Mouse (Mus musculus) layer of hippocampus, adult 8-10 months (tissue): ENCODE measurements at regions not wholly inside any gene's neighbourhood (a gene's known extent, or its start where the extent isn't known, plus 50 kb on each side); places are given as distances from the start of the nearest gene placed in this dataset.

Experiments
- DNase-seq, 2 experiments: peaks; one replicate each; pipeline ENCODE4 v3.0.0; 2022; ENCODE audit warnings: low spot score in 2 of 2

- no peak for DNase-seq
These were observed 122.9 kb upstream of the Magi3 start for GRCm38 (mm10) chr3:104343096-104343495.

DNA sequence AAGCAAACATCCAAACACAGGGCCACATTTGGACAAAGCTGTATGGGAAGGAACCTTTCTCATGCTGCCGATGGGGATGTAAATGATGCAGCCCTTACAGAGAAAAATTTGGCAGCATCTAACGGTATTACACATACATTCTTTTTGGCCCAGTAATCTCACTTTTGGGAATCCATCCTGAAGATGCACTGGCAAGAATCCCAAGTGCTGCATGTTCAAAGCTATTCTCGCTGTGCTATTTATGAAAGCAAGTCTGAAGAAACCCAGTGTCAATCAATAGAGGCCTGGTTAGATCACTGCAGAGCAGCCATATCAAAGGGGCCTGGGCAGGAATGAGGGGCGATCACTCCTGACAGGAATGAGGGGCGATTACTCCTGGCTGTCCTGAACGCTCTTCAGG, 122.0 kb upstream of the Magi3 start:
- DNase-seq, result peak; percentile 22 to 25

DNA sequence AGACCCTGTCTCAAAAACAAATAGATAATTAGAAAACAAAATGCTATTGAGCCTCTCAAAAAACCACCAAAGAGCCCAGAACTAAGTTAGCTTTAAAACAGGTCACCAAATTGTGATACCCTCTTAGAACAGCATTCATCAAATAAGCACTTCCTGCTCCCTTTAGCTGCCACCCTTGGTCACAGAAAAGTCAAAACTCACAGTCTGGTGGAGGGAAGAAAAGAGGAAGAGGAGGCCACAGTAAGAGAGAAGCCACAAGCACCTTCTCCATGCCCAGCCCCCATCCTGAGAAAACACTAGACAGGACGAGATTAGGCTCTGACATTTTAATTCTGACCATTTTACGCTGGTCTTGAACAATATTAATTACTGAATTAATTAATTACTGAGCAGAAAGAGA, 120.2 kb upstream of the Magi3 start:
- DNase-seq, result no peak

DNA sequence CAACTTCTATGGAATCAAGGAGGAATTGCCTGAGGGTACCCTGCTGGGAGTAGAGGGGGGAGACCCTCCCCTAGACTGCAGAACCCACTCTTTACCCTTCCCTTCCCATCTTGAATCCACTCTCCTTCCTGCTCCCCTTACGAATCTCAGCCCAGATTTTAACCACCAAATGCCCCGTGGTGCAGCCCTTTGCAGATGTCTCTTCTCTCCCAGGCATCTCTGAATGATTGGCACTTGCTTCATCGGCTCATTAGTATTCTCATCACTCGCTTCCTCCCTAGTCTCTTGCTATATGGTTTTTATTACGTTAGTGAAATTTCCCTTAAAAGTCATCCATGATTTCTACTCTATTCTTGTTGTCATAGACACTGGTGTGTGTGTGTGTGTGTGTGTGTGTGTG, 116.7 kb upstream of the Magi3 start:
- DNase-seq, result no peak

GRCm38 (mm10) chr3:104336308-104336707, 116.1 kb upstream of the Magi3 start:
- no peak for DNase-seq

- no peak for DNase-seq
These were observed 114.6 kb upstream of the Magi3 start for GRCm38 (mm10) chr3:104334760-104335159.

DNA sequence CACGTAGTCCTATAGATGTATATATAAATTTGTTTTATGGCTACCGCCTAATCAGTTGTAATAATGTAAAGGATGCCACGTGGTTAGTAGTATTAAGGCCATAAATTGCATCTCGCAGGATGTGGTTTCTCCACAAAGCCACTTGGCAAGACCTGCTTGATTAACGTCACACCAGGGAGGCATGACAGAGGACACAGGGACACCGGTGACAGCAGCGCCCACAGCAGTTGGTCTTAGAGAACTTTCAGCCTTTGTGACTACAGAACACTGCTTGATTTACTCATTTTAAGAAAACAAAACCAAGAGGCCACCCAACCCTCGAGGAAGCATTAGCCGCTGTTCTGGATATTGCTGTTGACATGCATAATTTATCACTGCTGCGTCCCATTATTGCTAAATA, 113.2 kb upstream of the Magi3 start:
- no peak for DNase-seq

DNA sequence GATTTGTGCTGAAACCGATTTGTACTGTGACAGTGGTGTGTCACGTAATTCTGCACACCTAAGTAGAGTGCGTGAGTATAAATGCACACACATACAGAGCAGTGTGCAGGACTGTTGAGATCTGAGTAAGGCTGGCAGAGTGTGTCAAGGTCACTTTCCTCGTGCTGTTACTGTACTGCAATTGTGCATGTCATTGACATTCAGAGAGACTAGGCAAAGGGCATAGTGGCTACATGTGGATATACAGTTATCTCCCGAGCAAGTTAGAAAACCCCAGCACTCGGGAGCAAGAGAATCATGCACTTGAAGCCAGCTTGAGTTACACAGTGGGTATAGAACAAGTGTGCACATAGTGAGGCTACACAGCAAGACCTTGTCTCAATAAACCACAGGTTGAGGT, 110.5 kb upstream of the Magi3 start:
- no peak for DNase-seq

- no peak for DNase-seq
These were observed 107.7 kb upstream of the Magi3 start for GRCm38 (mm10) chr3:104327829-104328228.

GRCm38 (mm10) chr3:104327034-104327729, 107.0 kb upstream of the Magi3 start:
- DNase-seq, result no peak

DNA sequence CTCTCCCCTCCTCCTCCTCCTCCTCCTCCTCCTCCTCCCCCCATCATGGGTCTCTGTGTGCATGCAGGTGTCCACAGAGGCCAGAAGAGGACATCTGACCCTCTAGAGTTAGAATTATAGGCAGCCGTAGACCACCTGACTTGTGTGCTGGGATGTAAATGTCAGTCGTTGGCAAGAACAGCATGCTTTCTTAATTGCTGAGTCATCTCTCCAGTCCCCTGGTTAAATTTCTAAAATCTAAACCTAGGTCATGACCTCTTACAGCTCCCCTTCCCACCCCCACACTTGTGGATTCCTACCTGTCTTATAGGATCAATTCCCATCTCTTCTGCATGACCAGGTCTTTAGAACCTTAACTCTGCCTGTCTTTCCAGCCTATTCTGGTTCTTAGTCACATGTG, 102.4 kb upstream of the Magi3 start:
- no peak for DNase-seq

- DNase-seq, result no peak
These were observed 100.2 kb upstream of the Magi3 start for GRCm38 (mm10) chr3:104320404-104320803.

DNA sequence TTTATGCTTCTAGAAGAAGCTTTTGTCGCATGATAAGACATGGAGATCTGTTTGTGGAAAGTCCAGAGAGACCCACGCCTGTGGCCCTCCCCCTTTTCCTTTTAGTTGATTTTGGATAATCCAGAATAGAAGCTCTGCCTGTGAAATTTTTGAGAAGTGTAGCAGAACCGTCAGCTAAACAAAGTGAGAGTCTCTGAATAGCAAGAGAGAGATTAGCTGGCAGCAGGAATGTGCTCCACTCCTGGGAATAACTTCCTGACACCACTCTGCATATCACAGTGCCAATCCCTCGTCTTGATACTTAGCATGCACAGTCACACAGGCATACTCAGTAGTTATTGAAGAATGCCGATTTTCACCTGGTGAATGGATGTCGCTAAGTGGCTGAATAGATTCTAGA, 99.2 kb upstream of the Magi3 start:
- no peak for DNase-seq

DNA sequence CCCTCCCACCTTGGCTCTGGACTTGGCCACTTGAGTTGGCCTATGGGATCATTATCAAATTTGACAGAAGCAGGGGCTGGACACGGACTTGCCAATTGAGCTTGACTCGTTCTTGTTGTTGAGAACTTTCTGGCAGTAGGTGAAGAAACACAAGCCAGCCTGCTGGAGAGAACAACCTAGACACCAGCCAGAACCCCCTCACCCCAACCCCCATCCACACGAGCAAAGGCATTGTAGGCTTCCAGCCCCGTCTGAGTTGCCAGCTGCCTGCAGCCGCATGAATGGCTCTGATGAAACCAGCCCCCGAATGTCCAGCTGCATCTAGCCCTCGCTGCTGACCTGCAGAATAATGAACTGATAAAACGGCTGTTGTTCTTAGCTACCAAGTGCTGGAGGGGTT, 98.7 kb upstream of the Magi3 start:
- DNase-seq, result peak; percentile 46 to 47

DNA sequence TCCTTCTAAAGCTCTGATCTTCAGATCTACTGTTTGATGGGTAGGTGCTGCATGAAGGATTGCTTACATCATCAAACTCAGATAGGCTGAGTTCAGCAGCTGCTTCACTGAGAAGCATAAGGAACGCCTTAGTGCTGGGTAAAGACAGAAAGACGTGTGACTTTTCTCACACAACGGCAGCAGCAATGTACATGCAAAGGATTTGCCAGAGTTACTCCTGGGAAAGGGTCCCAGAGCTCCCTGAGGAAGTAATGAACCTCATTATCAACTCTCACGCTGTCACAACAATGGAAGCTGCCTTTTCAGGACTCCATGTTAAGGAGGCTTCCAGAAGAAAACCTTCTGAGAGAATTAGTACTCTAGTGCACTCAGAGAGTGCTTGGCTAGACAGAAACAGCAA, 97.4 kb upstream of the Magi3 start:
- no peak for DNase-seq

DNA sequence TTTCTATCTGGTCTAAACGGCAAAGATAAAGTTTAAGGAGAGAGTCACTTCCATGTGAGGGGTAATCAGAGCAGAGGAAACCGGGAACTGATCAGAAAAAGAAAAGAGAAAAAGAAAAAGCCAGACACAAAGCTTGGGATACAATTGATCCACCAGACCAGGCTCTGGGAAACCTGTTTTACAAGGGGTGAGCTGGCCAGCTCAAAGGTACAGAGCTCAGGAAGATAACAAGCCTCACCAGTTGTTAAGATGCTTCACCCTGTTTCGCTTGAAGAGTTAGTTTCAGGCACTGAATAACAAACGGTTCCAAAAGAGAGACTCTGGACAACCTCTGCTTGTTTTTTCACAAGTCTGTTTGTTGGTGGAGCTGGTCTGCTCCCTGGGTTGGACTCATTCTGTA, 92.9 kb upstream of the Magi3 start:
- DNase-seq, result no peak

- DNase-seq, result no peak
These were observed 86.8 kb upstream of the Magi3 start for GRCm38 (mm10) chr3:104306961-104307360.

- no peak for DNase-seq
These were observed 85.9 kb upstream of the Magi3 start for GRCm38 (mm10) chr3:104305904-104306563.

DNA sequence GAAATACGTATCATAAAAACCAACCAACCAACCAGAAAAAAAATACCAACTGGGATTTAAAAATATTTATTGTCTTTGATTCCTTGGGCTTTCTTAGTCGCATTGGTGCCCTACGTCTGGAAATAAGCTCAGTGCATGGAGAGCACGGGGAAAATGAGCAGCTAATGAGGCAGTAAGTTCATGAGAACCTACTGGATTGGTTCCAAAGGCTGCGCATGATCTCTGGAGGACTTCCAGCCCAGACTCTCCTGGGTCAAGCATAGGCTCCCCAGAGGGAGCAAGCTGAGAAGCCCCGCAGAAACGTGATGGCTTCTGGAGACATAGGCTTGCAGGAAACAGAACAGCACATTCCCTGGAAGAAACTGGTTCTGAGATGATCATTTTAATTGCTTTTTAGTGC, 83.4 kb upstream of the Magi3 start:
- DNase-seq, result no peak

DNA sequence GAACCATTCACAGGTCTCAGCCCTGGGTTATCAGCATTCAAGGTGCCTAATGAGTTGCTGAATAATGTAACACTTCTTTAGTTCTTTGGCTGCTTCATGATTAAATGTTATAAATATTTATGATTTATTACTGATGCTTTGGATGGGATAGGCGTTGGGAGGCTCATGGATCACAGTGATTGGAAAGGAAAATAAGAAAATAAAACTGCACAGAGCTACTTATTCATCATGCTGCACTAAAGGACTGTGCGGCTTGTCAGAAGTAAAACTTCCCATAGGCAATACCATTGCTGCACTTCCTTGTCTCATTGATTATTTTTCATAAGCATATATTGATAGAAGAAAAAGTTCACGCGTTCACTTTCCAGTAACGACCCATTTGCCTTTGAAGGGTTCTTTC, 80.0 kb upstream of the Magi3 start:
- no peak for DNase-seq

GRCm38 (mm10) chr3:104298878-104299277, 78.7 kb upstream of the Magi3 start:
- no peak for DNase-seq

- DNase-seq, result no peak
These were observed 78.2 kb upstream of the Magi3 start for GRCm38 (mm10) chr3:104298409-104298808.

DNA sequence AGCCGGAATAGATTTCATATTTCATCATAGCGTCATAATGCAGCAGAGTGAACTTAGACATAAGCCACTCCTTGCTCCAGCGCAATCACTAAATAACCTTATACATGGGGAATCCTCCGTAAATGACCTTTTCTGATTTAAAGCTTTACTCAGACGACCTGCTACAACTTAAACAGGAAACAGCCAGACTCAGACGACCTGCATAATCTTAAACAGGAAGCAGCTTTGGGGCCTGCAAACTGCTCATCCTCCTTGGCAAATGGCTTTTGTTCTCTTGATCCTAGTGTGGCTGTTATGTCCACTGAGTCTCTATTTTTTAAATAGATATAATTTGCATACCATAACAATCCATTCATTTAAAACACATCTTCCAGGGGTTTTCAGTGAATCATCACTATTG, 76.9 kb upstream of the Magi3 start:
- DNase-seq, result no peak
